Mouse (Mus musculus) cerebellum, adult 18-20 months (tissue): Measurements from ENCODE around the gene Ankrd33.
"Not testable (repeated sequence)": the region's sequence is repeated elsewhere in the genome, so short reads cannot be mapped to it uniquely, and the experiment has no call there.

ENCODE experiments used
- DNase-seq, 2 experiments: peaks; one replicate each; pipeline ENCODE4 v3.0.0; 2021

The Ankrd33 gene

DNA sequence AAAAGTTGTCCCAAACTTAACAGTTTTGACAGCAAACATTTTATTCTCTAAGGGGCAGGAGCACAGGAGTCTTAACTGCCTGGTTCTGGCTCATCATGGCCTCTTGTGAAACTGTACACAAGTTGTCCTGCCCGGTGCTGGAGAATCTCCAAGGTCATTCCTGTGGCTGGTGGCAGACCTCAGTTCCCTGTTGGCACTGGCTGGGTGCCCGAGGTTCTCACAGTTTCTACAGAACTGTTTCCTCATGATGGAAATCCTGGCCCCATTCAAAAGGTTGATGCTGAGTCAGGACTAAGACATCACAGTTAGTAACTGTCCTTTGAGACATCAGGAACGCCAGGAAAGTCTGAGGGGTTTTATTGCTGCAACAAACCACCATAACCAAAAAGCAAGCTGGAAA lies 28.6 kb upstream of the Ankrd33 start:
- DNase-seq = no peak

DNA sequence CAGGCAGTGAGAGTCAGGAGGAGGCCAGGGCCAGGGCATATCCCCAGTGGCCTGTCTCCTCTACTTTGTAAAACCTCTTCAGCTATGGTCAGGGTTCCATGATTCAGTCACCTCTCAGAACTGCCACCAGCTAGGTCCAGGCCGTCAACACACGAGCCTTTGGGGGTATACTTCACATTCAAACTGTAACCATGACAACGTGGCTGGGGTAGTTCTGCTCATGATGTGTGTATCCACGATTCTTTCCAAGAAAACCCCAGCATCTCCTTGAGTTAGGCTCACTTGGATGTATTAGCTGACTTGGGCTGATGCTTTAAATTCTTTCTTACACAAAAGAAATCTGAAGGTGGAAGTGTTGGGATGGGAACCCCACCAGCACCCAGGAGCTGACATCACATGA lies 27.3 kb upstream of the Ankrd33 start:
- DNase-seq = no peak

DNA sequence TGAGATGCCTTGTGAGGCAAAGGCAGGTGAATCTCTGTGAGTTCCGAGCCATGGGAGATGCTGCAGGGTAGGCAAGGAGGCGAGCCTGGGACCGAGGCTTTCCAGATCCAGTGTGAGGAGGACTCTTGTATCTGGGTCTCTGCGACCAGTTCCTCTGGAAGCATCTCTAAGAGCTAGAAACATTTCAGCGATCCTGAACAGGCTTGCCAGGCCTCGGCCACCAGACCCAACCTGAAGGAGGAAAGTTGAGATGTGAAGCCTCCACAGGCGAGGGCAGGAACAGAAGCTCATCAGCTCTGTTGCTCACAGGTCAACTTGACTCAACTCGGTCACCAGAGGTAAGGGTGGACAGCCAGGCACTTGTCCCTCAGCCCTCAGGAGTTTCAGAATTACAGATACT lies 24.0 kb upstream of the Ankrd33 start:
- DNase-seq = no peak

DNA sequence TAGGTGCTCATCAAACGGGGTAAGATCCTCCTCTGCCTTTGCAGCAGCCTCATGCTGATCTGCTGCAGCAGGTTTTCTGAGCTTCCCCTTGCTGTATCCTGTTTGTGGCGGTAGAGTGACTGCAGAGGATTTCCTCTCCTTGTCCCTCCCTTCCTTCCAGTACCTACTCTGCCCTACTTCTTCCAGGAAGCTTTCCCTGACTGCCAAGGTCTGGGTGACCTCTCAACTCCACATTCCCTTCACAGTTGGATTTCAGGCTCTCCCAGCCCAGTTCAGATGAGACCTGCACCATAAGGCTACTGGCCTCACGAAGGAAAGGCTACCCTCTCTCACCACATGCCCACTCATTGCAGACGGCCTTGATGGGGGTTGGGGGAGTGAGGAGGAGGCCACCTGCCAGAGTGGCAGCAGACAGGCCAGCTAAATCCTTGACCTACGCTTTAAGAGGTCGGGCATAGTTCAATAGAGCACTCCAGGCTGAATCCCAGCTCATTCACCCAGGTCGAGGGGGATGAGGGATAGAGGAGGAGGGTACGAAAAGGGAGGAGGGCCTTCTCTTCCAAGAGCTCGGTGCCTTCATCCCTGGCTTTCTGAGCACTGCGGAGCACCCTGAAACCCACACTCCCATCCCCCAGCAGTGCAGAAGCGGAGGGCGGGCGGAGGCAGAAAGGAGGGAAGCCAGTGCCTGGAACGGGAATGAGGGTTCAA lies 23.3 kb upstream of the Ankrd33 start:
- no peak for DNase-seq

DNA sequence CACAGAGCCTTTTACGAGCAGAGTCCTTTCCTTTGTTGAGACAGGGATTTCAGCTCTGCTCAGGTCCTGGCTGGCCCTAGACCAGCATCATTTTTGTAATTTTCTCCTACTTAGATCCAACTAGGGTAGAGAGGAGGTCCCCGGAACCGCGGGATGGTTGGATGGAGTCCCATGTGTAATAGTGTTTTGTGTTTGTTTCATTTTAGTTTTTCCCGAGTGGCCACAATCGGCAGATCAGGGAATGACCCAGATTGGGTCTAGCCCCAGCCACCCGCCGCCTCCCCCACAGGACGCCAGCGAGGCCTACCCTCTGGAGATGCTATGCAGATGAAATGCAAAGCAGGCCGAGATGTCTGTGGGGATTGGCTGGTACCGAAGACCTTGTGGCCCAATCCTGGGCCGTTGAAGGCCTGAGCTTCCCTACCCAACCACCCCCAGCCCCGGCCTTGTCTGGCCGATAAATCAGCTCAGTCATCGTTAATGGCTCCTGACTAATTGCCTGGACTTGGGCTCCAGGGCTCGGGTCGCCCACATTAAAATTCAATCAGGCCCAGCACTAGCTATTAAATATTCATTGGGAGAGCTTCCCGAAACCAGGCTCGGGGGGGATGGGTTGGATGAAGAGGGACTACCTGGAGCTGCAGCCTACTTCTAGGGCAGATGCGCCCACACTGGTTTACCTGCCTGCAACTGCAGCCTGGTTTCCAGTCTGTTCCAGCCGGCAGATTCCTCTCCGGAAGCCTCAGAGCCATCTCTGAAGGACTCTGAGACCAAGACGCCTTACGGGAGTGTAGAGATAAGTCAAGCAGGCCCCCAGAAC lies 22.5 kb upstream of the Ankrd33 start:
- peak; percentile 33 to 50 for DNase-seq

DNA sequence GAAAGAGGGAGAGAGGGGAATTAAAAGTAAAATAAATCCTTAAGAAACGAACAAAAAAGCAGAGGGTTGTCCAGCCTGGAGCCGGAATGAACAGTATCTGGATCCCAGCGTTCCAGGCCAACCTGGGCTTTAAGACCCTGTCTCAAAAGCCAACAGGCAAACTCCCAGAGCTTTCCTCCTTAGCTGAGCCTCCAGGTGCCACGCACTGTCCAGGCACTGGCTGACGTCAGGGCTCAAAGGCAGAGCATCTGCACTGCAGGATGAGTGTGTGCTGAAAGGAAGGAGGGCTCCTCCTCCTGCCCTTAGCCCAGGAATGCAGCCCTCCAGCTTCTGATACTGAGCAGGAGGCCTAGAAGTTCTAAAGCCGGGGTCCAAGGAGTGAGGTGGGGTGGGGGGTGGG lies 21.6 kb upstream of the Ankrd33 start:
- no peak for DNase-seq

DNA sequence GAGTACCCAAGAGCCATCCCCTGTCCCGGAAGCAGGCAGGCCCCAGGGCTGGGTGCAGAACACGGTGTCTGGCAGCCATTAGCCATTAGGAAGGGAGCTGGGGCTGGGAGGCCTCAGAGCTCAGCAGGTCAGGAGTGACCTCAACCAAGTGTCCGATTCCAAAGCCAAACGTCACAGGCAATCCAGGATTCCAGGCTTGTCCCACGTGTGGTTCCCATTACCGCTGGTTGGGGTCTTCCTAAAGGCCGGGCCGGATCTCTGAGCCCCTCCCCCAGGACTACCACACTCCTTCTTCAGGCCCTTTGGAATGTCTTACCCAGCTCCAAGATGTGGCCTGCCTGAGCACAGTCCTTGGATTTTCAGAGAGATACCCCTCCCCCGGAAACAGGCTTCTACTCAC lies 20.6 kb upstream of the Ankrd33 start:
- DNase-seq = no peak

DNA sequence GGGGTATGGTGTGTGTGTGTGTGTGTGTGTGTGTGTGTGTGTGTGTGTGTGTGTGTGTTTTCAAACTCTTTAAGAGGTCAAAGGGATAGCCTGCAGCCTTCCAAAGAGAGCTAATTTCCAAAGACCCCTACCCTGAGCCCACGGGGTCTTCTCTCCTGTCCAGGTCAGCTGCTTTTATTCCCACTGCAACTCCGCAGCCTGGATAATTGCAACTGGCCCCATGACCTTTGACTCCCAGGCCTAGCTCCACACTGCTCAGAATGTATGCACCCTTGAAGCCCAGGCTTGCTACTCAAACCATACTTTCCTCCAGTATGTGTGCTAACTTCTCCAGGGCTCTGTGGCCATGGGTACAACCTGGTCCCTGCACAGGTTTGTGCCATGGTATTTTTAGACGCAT lies 20.2 kb upstream of the Ankrd33 start:
- DNase-seq = no peak

DNA sequence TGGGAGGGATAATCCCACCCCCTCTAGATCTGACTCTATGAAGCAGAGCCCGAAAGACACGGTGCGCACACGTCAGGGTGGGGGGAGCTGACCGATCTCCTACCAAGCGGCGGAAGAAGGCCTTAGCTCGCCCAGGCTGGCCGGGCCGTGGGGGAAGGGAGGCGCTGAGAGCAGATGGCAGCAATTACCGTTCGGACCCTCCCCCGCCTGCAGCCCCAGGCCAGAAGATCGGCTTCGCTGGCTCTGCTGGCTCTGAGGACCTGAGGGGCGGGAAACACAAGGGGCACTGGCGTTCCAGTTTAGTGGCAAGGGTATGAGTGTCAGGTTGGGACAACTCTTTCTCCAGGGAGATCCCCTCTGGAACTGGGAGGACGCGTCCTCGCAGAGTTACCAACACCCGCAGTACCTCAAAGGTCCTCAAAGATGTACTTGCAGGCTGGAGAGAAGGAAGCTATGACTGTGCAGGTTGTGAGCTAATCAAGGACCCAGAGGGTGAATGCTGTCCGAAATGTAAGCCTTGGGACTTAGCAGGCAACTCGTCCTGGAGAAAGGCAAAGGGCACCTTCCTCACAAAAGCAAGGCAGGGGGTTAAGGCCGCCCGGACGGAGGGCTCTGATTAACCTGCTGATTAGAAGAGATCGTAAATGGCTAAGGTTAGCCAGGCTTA lies 17.4 kb upstream of the Ankrd33 start:
- peak in 1 of 2 experiments; percentile 20 for DNase-seq

DNA sequence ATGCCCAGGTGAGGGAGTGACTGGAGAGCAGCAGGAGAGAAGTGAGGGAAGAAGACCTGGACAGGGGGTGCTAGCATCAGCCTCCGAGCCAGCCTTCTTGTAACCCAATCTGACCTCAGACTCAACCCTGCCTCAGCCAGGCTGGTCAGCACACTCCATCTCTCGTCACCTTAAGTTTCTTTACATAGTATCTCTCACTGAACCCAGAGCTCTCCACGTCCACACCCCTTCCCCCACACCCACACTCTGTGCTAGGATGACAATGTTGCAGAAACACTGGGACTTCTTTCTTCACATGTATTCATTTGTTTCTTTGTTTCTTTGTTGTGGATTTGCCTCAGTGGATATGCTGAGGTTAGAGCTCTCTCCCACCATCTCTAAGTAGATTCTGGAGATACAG lies 14.6 kb upstream of the Ankrd33 start:
- no peak for DNase-seq

DNA sequence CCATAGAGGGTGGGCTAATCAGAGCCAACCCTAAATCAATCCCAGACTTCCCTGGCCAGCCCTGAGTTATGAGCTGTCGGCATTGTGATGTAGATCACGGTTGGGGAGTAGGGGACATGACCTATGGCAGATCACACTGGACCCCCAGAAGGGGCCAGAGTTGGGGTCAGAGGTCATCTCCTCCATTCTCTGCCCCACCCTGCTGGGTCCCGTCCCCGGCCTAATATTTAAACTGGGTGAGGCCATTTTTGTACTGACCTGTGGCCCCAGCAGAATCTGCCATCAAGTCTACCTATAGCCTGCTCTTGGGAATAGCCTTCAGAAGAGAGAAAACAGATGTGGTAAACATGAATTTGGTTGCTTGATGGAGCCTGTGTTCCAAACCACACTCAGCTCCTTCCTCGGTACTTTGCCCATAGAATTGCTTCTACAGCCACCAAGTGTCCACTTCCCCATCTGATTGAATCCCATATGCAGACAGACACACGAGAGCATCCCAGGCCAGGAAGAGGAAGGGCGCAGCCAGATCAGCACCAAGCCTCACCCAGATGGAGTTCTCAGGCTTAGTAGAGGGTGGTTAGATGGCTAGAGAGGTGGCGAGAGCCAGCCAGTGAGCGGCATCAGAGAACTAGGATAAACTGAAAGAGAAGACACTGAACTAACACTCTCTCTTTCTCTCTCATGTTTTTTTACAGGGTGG lies 11.8 kb upstream of the Ankrd33 start:
- no peak for DNase-seq

DNA sequence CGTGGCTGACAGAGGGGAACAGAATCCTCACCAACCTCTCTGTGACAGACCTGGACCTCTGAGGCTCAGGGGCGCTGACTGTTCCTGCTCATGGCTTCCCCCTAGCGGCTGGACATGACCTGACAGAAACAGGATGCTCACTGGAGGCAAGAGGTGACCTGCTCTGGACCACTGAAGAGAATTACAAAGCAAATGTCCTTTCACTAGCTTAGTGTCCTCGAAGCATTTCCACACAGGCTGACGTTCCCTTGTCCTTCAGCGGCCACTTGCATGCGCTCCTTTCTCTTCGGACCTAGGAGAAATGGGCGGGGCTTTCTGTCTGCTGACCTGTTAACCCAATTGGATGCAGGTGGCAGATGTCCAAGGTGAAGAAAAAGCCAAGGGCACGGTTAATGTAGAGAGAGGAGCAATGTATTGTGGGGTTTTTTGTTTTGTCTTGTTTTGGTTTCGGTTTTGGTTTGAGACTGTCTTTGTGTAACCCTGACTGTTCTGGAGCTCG lies 10.0 kb upstream of the Ankrd33 start:
- DNase-seq = peak; percentile 75 to 80

DNA sequence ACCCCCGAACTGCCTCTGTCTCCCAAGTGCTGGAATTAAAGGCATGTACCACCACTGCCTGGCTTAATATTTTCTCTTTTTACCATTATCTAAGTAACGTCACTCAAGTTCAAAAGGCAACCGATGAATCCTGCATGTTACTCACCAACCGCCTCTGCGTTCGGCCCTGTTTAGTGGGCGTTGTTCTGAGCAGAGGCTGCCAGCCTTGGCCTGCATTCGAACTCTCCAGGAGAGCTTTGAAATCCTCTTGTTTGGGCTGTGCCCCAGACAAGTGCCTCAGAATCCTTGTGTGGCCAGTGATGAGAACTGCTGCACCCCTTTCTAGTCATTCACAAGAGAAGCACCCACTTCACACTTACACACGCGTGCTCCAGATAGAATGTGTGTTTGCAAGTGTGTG lies 9.5 kb upstream of the Ankrd33 start:
- no peak for DNase-seq

DNA sequence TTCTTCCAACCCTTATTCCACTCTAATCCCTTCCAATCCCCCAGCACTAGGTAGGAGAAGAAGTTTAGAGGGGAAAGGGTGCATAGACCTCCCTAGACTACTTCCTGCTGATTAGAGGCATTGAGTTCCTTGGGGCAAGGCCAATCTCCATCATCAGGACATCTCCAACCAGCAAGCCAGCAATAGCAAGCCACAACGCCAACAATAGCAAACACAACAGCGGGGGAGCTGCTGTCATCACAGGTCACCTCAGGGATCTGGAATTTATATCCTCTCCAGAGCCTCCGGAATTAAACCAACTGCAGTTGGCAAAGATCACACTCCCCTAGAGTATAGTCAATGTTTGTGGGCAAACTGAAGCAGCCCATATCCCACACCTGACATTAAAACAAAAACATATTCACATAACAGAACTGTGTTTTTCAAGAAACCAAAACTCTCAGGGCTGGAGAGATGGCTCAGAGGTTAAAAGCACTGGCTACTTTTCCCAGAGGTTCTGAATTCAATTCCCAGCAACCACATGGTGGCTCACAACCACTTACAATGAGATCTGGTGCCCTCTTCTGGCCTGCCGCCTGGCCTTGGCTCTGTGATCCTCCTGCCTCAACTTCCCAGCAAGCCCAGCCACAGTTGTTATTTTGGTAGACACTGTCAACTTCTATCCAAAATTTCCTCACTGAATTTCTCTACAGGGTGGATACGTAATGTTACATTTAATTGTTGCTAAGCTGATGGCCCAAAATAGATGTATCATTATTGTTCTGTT lies 7.5 kb upstream of the Ankrd33 start:
- DNase-seq = no peak

DNA sequence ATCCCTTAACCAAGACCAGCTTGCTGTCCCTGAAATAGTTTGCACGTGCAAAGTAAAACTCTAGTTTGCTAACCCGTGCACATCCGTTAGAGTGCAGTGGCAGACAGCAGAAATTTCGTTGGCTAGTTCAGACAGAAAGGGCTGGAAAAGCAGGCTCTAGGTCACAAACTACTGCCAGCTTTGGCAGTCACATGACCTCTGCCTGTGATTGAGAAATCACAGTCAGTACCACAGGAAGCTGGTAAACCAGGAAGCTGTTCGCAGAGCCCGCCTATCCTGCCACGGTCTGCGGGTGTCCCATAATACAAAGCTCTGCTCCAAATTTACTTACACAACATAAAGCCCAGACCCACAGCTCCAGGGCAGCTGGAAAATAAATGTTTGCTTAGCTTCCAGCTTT lies 2.4 kb upstream of the Ankrd33 start:
- no peak for DNase-seq

DNA sequence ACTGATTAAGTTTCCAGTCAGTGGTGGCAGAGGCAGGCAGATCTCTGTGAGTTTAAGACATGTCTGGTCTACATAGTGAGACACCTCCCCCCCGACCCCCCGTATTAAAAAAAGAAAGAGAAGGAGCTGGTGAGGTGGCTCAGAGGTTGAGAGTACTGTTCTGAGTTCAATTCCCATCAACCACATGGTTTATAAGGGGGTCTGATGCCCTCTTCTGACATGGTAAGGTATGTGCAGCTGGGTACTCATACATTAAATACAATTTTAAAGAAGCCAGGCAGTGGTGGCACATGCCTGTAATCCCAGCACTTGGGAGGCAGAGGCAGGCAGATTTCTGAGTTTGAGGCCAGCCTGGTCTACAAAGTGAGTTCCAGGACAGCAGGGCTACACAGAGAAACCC lies 1.8 kb upstream of the Ankrd33 start:
- DNase-seq = not testable (repeated sequence)

DNA sequence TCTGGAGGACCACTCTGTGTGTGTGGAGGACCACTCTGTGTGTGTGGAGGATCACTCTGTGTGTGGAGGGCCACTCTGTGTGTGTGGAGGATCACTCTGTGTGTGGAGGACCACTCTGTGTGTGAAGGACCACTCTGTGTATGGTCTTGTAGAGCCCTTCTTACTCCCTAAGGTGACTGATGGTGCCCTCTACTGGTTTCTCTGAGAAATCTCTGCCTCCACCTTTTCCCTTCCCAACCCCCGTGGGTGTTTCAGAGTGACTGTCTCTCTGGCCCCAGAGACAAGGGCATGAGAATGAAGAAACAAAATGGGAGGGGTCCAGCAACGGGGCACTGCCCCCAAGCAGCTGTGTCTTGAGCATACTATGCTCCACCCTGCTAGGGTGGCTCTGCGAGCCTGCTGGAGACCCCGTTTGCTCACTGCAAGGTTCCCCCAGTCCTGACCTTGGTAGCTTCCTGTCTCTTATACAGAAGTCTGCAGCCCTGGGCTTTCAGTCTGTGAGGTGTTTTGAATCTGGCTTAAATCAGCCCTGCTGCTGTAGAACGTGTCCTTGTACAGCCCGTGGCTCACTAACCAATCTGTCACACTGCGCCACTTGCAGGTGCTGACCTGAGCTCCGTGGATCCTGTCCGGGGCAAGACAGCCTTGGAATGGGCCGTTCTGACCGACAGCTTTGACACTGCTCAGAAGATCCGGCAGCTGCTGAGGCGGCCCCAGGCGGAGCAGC lies 3.0 kb downstream of the Ankrd33 start:
- no peak for DNase-seq

DNA sequence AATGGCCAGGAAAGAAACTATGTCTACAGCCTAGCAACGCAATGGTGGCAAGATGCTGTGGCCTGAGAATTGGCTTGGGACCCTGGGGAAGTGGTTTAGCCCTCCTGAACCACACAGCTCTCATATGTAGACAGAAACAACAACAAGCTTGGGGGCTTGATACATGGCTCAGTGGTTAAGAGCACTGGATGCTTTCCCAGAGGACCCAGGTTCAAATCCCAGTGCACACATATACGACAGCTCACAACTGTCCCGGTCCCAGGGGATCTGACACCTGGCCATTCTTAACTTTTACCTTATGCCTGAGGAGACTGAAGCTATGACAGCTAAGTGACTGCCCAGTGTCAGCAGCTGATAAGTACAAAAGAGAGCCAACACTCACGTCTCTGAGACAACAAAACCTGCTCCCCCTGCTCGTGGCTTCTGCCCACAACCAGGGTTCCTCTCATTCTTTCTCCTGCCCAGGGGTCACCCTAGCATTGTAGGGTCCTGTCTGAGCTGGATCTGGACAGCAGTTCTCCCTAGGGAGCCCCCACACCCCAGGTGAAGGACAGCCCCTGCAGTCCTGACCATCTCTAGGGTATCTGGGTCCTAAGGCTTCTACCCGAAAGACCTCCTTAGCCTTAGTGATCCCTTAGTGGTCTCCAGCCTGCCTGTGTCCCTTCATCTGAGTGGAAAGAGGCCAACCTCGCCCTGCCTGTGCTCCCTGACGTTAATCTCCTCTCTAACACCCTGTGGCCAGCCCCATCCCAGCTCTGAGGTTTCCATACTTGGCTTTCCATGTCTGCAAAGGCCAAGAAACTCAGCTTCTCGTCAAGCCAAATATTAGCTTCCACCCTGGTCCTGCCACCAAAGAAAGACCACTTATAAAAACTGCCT lies 6.1 kb downstream of the Ankrd33 start:
- DNase-seq = no peak

DNA sequence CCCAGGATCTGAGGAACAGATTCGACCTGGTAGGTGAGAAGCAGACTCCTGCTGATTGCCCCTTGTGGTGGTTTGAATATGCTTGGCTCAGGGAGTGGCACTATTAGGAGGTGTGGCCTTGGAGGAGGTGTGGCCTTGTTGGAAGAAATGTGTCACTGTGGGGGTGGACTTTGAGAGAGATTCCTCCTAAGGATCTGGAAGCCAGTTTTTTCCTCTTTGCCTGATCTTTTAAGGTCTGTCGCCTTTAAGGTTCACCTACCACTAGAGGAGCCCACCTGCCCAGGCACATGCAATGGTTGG lies 6.7 kb downstream of the Ankrd33 start:
- DNase-seq = no peak

DNA sequence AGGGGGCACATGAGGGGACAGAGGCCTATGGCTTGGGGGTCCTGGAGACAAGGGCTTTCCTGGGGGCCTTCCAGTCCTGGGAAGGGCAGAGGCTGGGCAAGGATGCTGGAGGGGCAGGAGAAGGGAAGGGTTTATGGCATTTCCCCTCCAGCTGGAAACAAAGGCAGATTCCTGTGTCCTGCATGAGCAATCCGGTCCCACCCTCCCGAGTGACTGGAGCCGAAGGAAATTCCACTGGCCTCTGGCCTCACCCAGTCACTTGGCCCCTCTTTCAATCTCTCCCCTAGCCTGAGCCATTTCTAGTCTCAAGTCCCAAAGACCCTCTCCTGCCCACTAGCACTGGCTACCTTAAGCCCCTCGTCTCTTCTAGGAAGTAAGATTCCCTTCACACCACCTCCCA lies 7.6 kb downstream of the Ankrd33 start:
- DNase-seq = no peak

DNA sequence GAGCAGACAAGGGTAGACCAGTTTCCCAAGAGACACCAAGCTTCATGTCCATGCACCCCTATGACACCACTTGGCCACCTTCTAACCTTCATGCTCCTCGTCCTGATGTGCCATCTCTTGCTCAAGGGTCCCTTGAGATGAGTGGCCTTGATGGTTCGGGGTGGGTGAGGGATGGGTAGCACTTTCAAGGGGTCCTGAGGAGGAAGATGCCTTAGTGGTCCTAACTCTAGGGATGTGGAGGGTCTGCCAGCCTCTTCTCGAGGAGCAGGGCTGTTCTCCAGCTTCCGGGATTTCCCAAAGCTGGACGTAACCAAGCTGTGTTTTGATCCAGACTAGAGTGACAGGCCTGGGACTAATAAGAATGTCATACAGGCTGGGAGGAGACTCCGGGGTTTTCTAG lies 10.0 kb downstream of the Ankrd33 start:
- DNase-seq = no peak
